Mouse (Mus musculus): ENCODE data around the gene Hdac5.

DNA sequence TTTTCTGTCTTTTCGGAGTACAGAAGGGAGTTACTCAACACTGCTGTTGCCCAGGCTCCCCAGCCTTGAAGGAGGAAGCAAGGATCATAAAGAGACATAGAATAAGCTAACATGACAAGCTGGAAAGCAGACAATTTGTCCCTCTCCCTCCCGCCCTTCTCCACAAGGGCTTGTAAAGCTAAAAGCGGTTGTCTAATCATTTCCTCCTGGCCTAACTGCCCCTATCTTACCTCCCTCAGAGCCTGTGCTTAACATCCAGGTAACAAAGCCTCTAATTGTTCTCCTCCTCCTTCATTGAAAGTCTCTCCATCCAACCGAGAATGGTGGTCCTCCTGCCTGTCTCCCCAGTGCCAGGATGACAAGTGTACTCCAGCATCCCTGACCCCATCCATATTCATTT lies 39.1 kb downstream of the Hdac5 start:
- TF ChIP-seq POLR2A (IDR thresholded peaks at IDR 0.05; ENCODE audit: borderline replicate concordance, extremely low read depth, insufficient read depth, insufficient read length, poor library complexity, severe bottlenecking) (no peak), CTCF (IDR thresholded peaks at IDR 0.05; ENCODE audit: borderline replicate concordance, extremely low read depth, insufficient read depth, insufficient read length) (no peak)
